Mouse (Mus musculus) lung, postnatal 0 days (tissue): ENCODE measurements around the gene Rpl19.

Experiments used
- CTCF ChIP-seq: IDR thresholded peaks from 2 replicates; pipeline ENCODE4 v1.5.1; 2016; ENCODE audit warnings: antibody characterized with exemption, mild to moderate bottlenecking
- EP300 ChIP-seq: IDR thresholded peaks from 2 replicates; pipeline ENCODE4 v1.6.1; 2016; ENCODE audit warnings: antibody characterized with exemption, mild to moderate bottlenecking, control low read depth

GRCm38 (mm10) chr11:98027297-98027688 lies 783 bp downstream of the Rpl19 start:
- TF ChIP-seq CTCF (no peak), EP300 (no peak)
